Mouse (Mus musculus): Measurements from ENCODE around the gene Pla2g12a. TPM values are rescaled to one million over a fixed set of nuclear protein-coding genes. Genes with fewer than 3 reads are reported as not detected.

Gene Pla2g12a
- total RNA-seq (2021): 100 to 1,000 TPM in 1 of 2 experiments, 10 to 100 TPM in 1; 89.5 to 116 TPM
- long read RNA-seq, experiment 1, transcript Pla2g12a-201 (4 exons, 1,561 nt): major isoform, 114 of 121 reads
- long read RNA-seq, experiment 1, partial matches to known transcripts: 0 of 121 reads
- long read RNA-seq, experiment 1, other reads (novel, unspliced or antisense): 2 of 121 reads
- long read RNA-seq, experiment 2, transcript Pla2g12a-201 (4 exons, 1,561 nt): major isoform, 109 of 117 reads
- long read RNA-seq, experiment 2, transcript Pla2g12a-203 (1 exons, 2,992 nt): minor isoform, 5 of 117 reads
- long read RNA-seq, experiment 2, partial matches to known transcripts: 0 of 117 reads
- long read RNA-seq, experiment 2, other reads (novel, unspliced or antisense): 3 of 117 reads

GRCm38 (mm10) chr3:129878405-129879021 is at the start of gene Pla2g12a:
TSS of gene Pla2g12a (plus strand) at chr3:129878606.
- DNase-seq (ENCODE audit: low spot score): peak; percentile 88

- peak; percentile 20 for DNase-seq (ENCODE audit: low spot score)
Observed at GRCm38 (mm10) chr3:129830626-129831025, 47.8 kb upstream of the Pla2g12a start.

- peak; percentile 96 for DNase-seq (ENCODE audit: low spot score)
Observed at GRCm38 (mm10) chr3:129831035-129831568, 47.3 kb upstream of the Pla2g12a start, which contains the start of gene Gar1. TSS of gene Gar1 (minus strand) at chr3:129831396.

GRCm38 (mm10) chr3:129835388-129835934 is 42.9 kb upstream of the Pla2g12a start, which contains the start of gene Cfi:
TSS of gene Cfi (plus strand) at chr3:129835884.
- no peak for DNase-seq (ENCODE audit: low spot score)

- no peak for DNase-seq (ENCODE audit: low spot score)
Observed at GRCm38 (mm10) chr3:129836051-129836697, 42.2 kb upstream of the Pla2g12a start.

- no peak for DNase-seq (ENCODE audit: low spot score)
Observed at GRCm38 (mm10) chr3:129836965-129837364, 41.4 kb upstream of the Pla2g12a start.

GRCm38 (mm10) chr3:129838017-129838416 is 40.4 kb upstream of the Pla2g12a start:
- no peak for DNase-seq (ENCODE audit: low spot score)

- no peak for DNase-seq (ENCODE audit: low spot score)
Observed at GRCm38 (mm10) chr3:129845868-129846267, 32.5 kb upstream of the Pla2g12a start.

- no peak for DNase-seq (ENCODE audit: low spot score)
Observed at GRCm38 (mm10) chr3:129846846-129847245, 31.6 kb upstream of the Pla2g12a start.

- no peak for DNase-seq (ENCODE audit: low spot score)
Observed at GRCm38 (mm10) chr3:129862592-129862991, 15.8 kb upstream of the Pla2g12a start.

GRCm38 (mm10) chr3:129863698-129864097 is 14.7 kb upstream of the Pla2g12a start:
- peak; percentile 36 for DNase-seq (ENCODE audit: low spot score)

- no peak for DNase-seq (ENCODE audit: low spot score)
Observed at GRCm38 (mm10) chr3:129877327-129877726, 1.1 kb upstream of the Pla2g12a start.

- peak; percentile 46 for DNase-seq (ENCODE audit: low spot score)
Observed at GRCm38 (mm10) chr3:129879131-129879757, 838 bp downstream of the Pla2g12a start.

GRCm38 (mm10) chr3:129879913-129880312 is 1.5 kb downstream of the Pla2g12a start:
- DNase-seq (ENCODE audit: low spot score): no peak

- peak; percentile 16 for DNase-seq (ENCODE audit: low spot score)
Observed at GRCm38 (mm10) chr3:129880925-129881593, 2.7 kb downstream of the Pla2g12a start.

- DNase-seq (ENCODE audit: low spot score): no peak
Observed at GRCm38 (mm10) chr3:129885577-129885976, 7.2 kb downstream of the Pla2g12a start.

GRCm38 (mm10) chr3:129886430-129886829 is 8.0 kb downstream of the Pla2g12a start:
- DNase-seq (ENCODE audit: low spot score): no peak

- no peak for DNase-seq (ENCODE audit: low spot score)
Observed at GRCm38 (mm10) chr3:129887779-129888517, 9.5 kb downstream of the Pla2g12a start.

GRCm38 (mm10) chr3:129892003-129892402 is 13.6 kb downstream of the Pla2g12a start:
- no peak for DNase-seq (ENCODE audit: low spot score)

GRCm38 (mm10) chr3:129893143-129893542 is 14.7 kb downstream of the Pla2g12a start:
- DNase-seq (ENCODE audit: low spot score): no peak

Measured in gastrocnemius, adult 18-20 months (tissue).